Mouse (Mus musculus) right cerebral cortex, adult 2 months (tissue): ENCODE data around the gene Gm10488.
"Not testable (repeated sequence)": the region's sequence is repeated elsewhere in the genome, so short reads cannot be mapped to it uniquely, and the experiment has no call there.

Experiments used
- DNase-seq, 2 experiments: peaks; one replicate each; pipeline ENCODE4 v3.0.0; 2021 to 2022; ENCODE audit warnings: low spot score in 2 of 2

Gene Gm10488

GRCm38 (mm10) chrX:29976014-29976413 is at the start of gene Gm10488:
Gm10488 (plus strand) TSS chrX:29976314.
- not testable (repeated sequence) for DNase-seq
